Mouse (Mus musculus): ENCODE results near the gene Jph2. TPM values are rescaled to one million over a fixed set of nuclear protein-coding genes. Genes with fewer than 3 reads are reported as not detected.
A peak's percentile ranks its signal among the peaks of the same experiment; 100 is the strongest.
"Not testable (repeated sequence)": the region's sequence is repeated elsewhere in the genome, so short reads cannot be mapped to it uniquely, and the experiment has no call there.

Gene Jph2
- polyA plus RNA-seq, 1 experiment from 2014 or later, result 0.45 TPM

DNA sequence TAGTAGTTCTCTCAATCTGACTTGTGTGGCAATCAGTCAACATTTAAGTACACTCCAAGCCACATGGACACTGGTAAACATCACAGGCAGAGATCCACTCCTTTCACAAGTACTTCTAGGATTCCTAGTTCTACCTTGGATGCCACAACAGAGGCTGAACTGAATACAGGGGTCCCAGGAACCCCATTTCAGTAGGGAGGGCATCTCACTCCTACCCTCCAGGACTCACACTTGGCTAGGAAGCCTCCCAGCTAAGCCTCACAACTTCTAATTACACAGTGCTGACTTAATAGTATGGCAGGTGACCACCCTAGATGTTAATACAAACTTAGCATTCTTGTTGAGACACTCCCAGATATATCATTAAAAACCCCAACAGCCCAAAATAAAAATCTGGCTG lies 20.0 kb upstream of the Jph2 start:
- H3K27me3 ChIP-seq (ENCODE audit: control insufficient read depth, insufficient read depth, low read length), result no peaks in the 10 kb centered on the region
- H3K9me3 ChIP-seq (ENCODE audit: control insufficient read depth, low read length), result no peaks in the 10 kb centered on the region
- H3K36me3 ChIP-seq (ENCODE audit: control insufficient read depth, insufficient read depth, low read length), result no peaks in the 10 kb centered on the region; the same call in 1 of the 2 replicates
- no peak overlapping the region for H3K27ac ChIP-seq (replicated peaks; ENCODE audit: low read depth, low read length)
- H3K4me3 ChIP-seq (ENCODE audit: low read depth, low read length), result peak overlapping the region; percentile 98
- peak overlapping the region; percentile 75 for H3K4me2 ChIP-seq (ENCODE audit: low read depth, severe bottlenecking)
- DNase-seq (ENCODE audit: low spot score) (no peak), ATAC-seq (ENCODE audit: insufficient number of reproducible peaks, low FRiP score, low TSS enrichment, low read depth) (no peak)
- H3K4me1 ChIP-seq (ENCODE audit: control insufficient read depth, insufficient read depth, low read length), result peaks cover 6% of the 10 kb centered on the region
- no peak overlapping the region for H3K9ac ChIP-seq (ENCODE audit: low read length)

GRCm38 (mm10) chr2:163417026-163417425 lies 19.2 kb upstream of the Jph2 start:
- Histone ChIP-seq H3K9me3 (ENCODE audit: control insufficient read depth, low read length) (no peaks in the 10 kb centered on the region), H3K9ac (ENCODE audit: low read length) (no peak overlapping the region), H3K36me3 (ENCODE audit: control insufficient read depth, insufficient read depth, low read length) (no peaks in the 10 kb centered on the region; the same call in 1 of the 2 replicates), H3K4me2 (ENCODE audit: low read depth, severe bottlenecking) (no peak overlapping the region), H3K4me3 (ENCODE audit: low read depth, low read length) (no peak overlapping the region), H3K27ac (replicated peaks; ENCODE audit: low read depth, low read length) (no peak overlapping the region), H3K27me3 (ENCODE audit: control insufficient read depth, insufficient read depth, low read length) (no peaks in the 10 kb centered on the region), H3K4me1 (ENCODE audit: control insufficient read depth, insufficient read depth, low read length) (peaks cover 6% of the 10 kb centered on the region)
- ATAC-seq (ENCODE audit: insufficient number of reproducible peaks, low FRiP score, low TSS enrichment, low read depth) (no peak), DNase-seq (ENCODE audit: low spot score) (no peak)
- 95% methylated on average over 6 of the region's 6 CpGs for WGBS

GRCm38 (mm10) chr2:163412846-163413590 lies 15.2 kb upstream of the Jph2 start:
- 94% methylated on average over 9 of the region's 9 CpGs for WGBS
- DNase-seq (ENCODE audit: low spot score), result no peak

GRCm38 (mm10) chr2:163412419-163412818 lies 14.6 kb upstream of the Jph2 start:
- ATAC-seq (ENCODE audit: insufficient number of reproducible peaks, low FRiP score, low TSS enrichment, low read depth) (no peak), DNase-seq (ENCODE audit: low spot score) (no peak)
- Histone ChIP-seq H3K27ac (replicated peaks; ENCODE audit: low read depth, low read length) (no peak overlapping the region), H3K4me3 (ENCODE audit: low read depth, low read length) (no peak overlapping the region), H3K9ac (ENCODE audit: low read length) (no peak overlapping the region), H3K4me1 (ENCODE audit: control insufficient read depth, insufficient read depth, low read length) (no peaks in the 10 kb centered on the region), H3K4me2 (ENCODE audit: low read depth, severe bottlenecking) (no peak overlapping the region), H3K36me3 (ENCODE audit: control insufficient read depth, insufficient read depth, low read length) (peaks cover 4% of the 10 kb centered on the region; the same call in 1 of the 2 replicates), H3K27me3 (ENCODE audit: control insufficient read depth, insufficient read depth, low read length) (no peaks in the 10 kb centered on the region), H3K9me3 (ENCODE audit: control insufficient read depth, low read length) (no peaks in the 10 kb centered on the region)
- 97% methylated on average over 4 of the region's 4 CpGs for WGBS

More at GRCm38 (mm10) chr2:163412846-163413590, 15.2 kb upstream of the Jph2 start:
- no peak overlapping the region for H3K27ac ChIP-seq (replicated peaks; ENCODE audit: low read depth, low read length)
- no peaks in the 10 kb centered on the region for H3K27me3 ChIP-seq (ENCODE audit: control insufficient read depth, insufficient read depth, low read length)
- peaks cover 4% of the 10 kb centered on the region for H3K4me1 ChIP-seq (ENCODE audit: control insufficient read depth, insufficient read depth, low read length)
- no peaks in the 10 kb centered on the region for H3K9me3 ChIP-seq (ENCODE audit: control insufficient read depth, low read length)
- no peak overlapping the region for H3K4me3 ChIP-seq (ENCODE audit: low read depth, low read length)
- ATAC-seq (ENCODE audit: insufficient number of reproducible peaks, low FRiP score, low TSS enrichment, low read depth), result no peak
- H3K36me3 ChIP-seq (ENCODE audit: control insufficient read depth, insufficient read depth, low read length), result peaks cover 4% of the 10 kb centered on the region; the same call in 1 of the 2 replicates
- H3K4me2 ChIP-seq (ENCODE audit: low read depth, severe bottlenecking), result no peak overlapping the region
- no peak overlapping the region for H3K9ac ChIP-seq (ENCODE audit: low read length)

DNA sequence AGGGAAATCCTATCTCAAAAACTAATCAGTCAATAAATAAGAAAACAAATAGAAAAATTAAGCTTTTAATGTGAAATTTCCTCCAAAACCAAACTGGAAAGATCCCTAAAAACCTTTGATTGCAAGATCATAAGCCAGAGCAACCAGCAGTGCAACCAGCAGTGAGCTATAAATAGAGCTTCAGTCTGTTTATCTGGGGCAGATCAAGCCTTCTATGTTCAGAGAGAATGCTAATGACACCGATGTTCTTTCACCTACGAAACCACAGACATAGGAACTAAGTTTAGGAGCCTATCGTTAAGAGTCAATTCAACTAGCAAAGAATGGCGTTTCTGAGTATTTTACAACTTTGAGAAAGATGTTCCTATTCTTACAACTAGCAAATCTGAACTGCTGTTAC lies 14.0 kb upstream of the Jph2 start:
- no peak overlapping the region for H3K4me3 ChIP-seq (ENCODE audit: low read depth, low read length)
- WGBS, result 88% methylated on average over 4 of the region's 4 CpGs
- no peak for DNase-seq (ENCODE audit: low spot score)
- peaks cover 9% of the 10 kb centered on the region; the same call in 1 of the 2 replicates for H3K36me3 ChIP-seq (ENCODE audit: control insufficient read depth, insufficient read depth, low read length)
- no peaks in the 10 kb centered on the region for H3K9me3 ChIP-seq (ENCODE audit: control insufficient read depth, low read length)
- no peak overlapping the region for H3K9ac ChIP-seq (ENCODE audit: low read length)
- H3K4me1 ChIP-seq (ENCODE audit: control insufficient read depth, insufficient read depth, low read length), result no peaks in the 10 kb centered on the region
- H3K27me3 ChIP-seq (ENCODE audit: control insufficient read depth, insufficient read depth, low read length), result no peaks in the 10 kb centered on the region
- H3K27ac ChIP-seq (replicated peaks; ENCODE audit: low read depth, low read length), result no peak overlapping the region
- no peak overlapping the region for H3K4me2 ChIP-seq (ENCODE audit: low read depth, severe bottlenecking)
- ATAC-seq (ENCODE audit: insufficient number of reproducible peaks, low FRiP score, low TSS enrichment, low read depth), result no peak

DNA sequence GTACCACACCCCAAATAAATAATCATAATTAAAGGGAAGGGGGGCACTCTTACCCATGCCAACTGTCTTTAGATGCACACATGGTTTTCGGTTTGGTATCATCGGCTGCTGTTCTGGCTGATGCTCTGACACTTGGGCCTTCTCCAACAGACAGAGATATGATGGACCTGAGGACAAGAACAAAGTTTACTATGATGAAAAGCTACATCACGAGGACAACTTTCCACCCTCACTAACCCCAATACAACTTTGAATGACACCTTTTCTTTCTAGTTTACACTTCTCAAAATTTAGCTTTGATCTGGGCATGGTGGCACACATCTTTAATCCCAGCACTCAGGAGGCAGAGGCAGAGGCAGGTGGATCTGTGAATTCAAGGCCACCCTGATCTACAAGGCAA lies 13.6 kb upstream of the Jph2 start:
- not testable (repeated sequence) for H3K36me3 ChIP-seq (ENCODE audit: control insufficient read depth, insufficient read depth, low read length); ATAC-seq (ENCODE audit: insufficient number of reproducible peaks, low FRiP score, low TSS enrichment, low read depth)
- 91% methylated on average over 3 of the region's 3 CpGs for WGBS

GRCm38 (mm10) chr2:163410211-163410610 lies 12.4 kb upstream of the Jph2 start:
- Histone ChIP-seq H3K36me3 (ENCODE audit: control insufficient read depth, insufficient read depth, low read length) (peaks cover 9% of the 10 kb centered on the region; the same call in 1 of the 2 replicates), H3K4me2 (ENCODE audit: low read depth, severe bottlenecking) (no peak overlapping the region), H3K4me1 (ENCODE audit: control insufficient read depth, insufficient read depth, low read length) (no peaks in the 10 kb centered on the region), H3K27ac (replicated peaks; ENCODE audit: low read depth, low read length) (no peak overlapping the region), H3K4me3 (ENCODE audit: low read depth, low read length) (no peak overlapping the region), H3K9ac (ENCODE audit: low read length) (no peak overlapping the region), H3K27me3 (ENCODE audit: control insufficient read depth, insufficient read depth, low read length) (no peaks in the 10 kb centered on the region), H3K9me3 (ENCODE audit: control insufficient read depth, low read length) (no peaks in the 10 kb centered on the region)
- WGBS, result 90% methylated on average over 3 of the region's 3 CpGs
- ATAC-seq (ENCODE audit: insufficient number of reproducible peaks, low FRiP score, low TSS enrichment, low read depth) (no peak), DNase-seq (ENCODE audit: low spot score) (no peak)

More for the DNA sequence above, 13.6 kb upstream of the Jph2 start:
- not testable (repeated sequence) for H3K27ac ChIP-seq (replicated peaks; ENCODE audit: low read depth, low read length); H3K9ac ChIP-seq (ENCODE audit: low read length); H3K4me3 ChIP-seq (ENCODE audit: low read depth, low read length); H3K4me2 ChIP-seq (ENCODE audit: low read depth, severe bottlenecking); H3K27me3 ChIP-seq (ENCODE audit: control insufficient read depth, insufficient read depth, low read length); H3K4me1 ChIP-seq (ENCODE audit: control insufficient read depth, insufficient read depth, low read length); DNase-seq (ENCODE audit: low spot score); H3K9me3 ChIP-seq (ENCODE audit: control insufficient read depth, low read length)

DNA sequence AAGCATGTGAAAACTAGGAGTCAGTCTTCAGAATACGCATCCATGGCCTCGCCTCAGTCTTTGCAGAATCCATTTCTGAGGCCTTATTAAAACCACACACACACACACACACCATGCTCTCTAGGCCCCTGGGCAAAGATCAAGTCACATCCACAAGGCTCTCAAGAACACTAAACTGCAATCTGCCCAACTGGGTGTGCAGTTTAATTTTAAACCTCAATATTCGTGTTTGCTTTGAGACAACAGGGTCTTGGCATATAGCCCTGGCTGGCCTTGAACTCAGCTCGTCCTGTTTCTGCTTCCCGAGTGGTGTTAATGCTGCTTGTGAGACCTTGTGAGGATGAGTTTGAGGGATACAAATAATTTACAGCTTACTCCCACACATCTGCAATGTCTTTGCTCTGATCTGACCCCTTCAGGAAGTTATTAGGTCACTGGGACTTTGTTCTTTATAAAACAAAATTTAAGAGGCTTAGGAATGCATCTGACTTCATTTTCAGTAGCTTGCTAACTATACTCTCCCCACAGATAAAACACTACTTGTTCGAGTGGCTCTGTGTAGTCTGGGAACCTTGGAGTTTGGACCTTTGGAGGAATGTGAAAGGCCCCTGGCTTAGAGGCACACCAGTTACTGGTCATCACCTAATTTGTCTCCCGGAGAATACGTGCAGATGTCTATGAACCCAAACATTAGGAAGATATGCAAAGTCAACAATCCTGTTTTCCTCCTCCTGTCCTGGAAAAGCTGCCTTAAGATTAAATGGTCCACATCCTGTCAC lies 6.4 kb upstream of the Jph2 start:
- Histone ChIP-seq H3K36me3 (ENCODE audit: control insufficient read depth, insufficient read depth, low read length) (peaks cover 7% of the 10 kb centered on the region; the same call in 1 of the 2 replicates), H3K9ac (ENCODE audit: low read length) (no peak overlapping the region), H3K4me1 (ENCODE audit: control insufficient read depth, insufficient read depth, low read length) (no peaks in the 10 kb centered on the region), H3K27ac (replicated peaks; ENCODE audit: low read depth, low read length) (no peak overlapping the region), H3K27me3 (ENCODE audit: control insufficient read depth, insufficient read depth, low read length) (no peaks in the 10 kb centered on the region), H3K9me3 (ENCODE audit: control insufficient read depth, low read length) (no peaks in the 10 kb centered on the region), H3K4me3 (ENCODE audit: low read depth, low read length) (no peak overlapping the region), H3K4me2 (ENCODE audit: low read depth, severe bottlenecking) (no peak overlapping the region)
- 83% methylated on average over 8 of the region's 8 CpGs for WGBS
- no peak for ATAC-seq (ENCODE audit: insufficient number of reproducible peaks, low FRiP score, low TSS enrichment, low read depth)
- no peak for DNase-seq (ENCODE audit: low spot score)

Data from limb, embryonic 11.5 days (tissue).